Mouse (Mus musculus) megakaryocyte, adult 5-6 weeks (primary cell): Measurements from ENCODE around the gene Lsm2. TPM values are rescaled to one million over a fixed set of nuclear protein-coding genes. Genes with fewer than 3 reads are reported as not detected.
A peak's percentile ranks its signal among the peaks of the same experiment; 100 is the strongest.
"Not testable (repeated sequence)": the region's sequence is repeated elsewhere in the genome, so short reads cannot be mapped to it uniquely, and the experiment has no call there.

Experiments used
- ATAC-seq: 2 replicates; pipeline ENCODE4 v1.8.0; 2016; ENCODE audit warnings: mild to moderate bottlenecking, inconsistent platforms; ENCODE audit not compliant: poor library complexity, severe bottlenecking
- total RNA-seq, 2 experiments: library from RNA; stranded (forward) in 1 of 2; stranded (reverse) in 1 of 2; fragments of 153-499, 151-499 nt in 1 of 2; fragments of 221-1000, 200-1000 nt in 1 of 2; gene quantifications; 2 replicates each; pipeline versions ENCODE4 v1.2.3 to v1.2.4; 2015 to 2017

Gene Lsm2
- total RNA-seq, 2 experiments from 2014 or later = 13.2 to 85.8 TPM

- ATAC-seq = no peak
These were observed 45.8 kb downstream of the Lsm2 start, which contains the start of gene Sapcd1 for GRCm38 (mm10) chr17:35027277-35028068. Sapcd1 (minus strand) TSS chr17:35028016.

- ATAC-seq = no peak
These were observed 46.7 kb downstream of the Lsm2 start for GRCm38 (mm10) chr17:35028315-35028714.

GRCm38 (mm10) chr17:35029691-35030532, 48.2 kb downstream of the Lsm2 start:
- ATAC-seq = peak; percentile 78

GRCm38 (mm10) chr17:35031272-35031671, 49.6 kb downstream of the Lsm2 start:
- no peak for ATAC-seq

- no peak for ATAC-seq
These were observed 50.2 kb downstream of the Lsm2 start for GRCm38 (mm10) chr17:35031880-35032279.

GRCm38 (mm10) chr17:35032323-35032870, 50.7 kb downstream of the Lsm2 start:
- ATAC-seq = no peak

DNA sequence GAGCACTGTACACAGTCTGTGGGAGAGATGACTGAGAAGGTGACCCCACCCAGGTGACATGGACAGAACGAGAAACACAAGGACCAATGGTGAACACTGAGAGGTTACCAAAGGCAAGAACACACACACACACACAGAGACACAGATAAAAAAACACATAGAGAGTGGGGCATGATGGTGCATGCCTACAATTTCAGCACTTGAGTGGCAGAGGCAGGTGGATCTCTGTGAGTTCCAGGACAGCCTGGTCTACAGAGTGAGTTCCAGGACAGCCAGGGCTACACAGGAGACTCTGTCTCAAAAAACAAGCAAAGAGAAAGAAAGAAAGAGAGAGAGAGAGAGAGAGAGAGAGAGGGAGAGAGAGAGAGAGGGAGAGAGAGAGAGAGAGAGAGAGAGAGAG, 52.0 kb downstream of the Lsm2 start:
- not testable (repeated sequence) for ATAC-seq

- no peak for ATAC-seq
These were observed 53.2 kb downstream of the Lsm2 start for GRCm38 (mm10) chr17:35034896-35035295.

Other genes with a start within 250 kb of the Lsm2 start
Only the 30 nearest of the 43 such genes appear.
- gene Skiv2l, start 131.7 kb upstream of the Lsm2 start, total RNA-seq (2015) = 13.3 and 17.1 TPM in 2 replicates
- 34.8 and 43.5 TPM in 2 replicates for gene Skiv2l, start 131.7 kb upstream of the Lsm2 start, total RNA-seq (2017)
- gene Nelfe, start 131.5 kb upstream of the Lsm2 start, total RNA-seq (2015) = 35.4 and 45.1 TPM in 2 replicates
- gene Nelfe, start 131.5 kb upstream of the Lsm2 start, total RNA-seq (2017) = 25.1 and 26.2 TPM in 2 replicates
- 2.3 and 7.1 TPM in 2 replicates for gene Cfb, start 119.3 kb upstream of the Lsm2 start, total RNA-seq (2015)
- 1.7 and 3.4 TPM in 2 replicates for gene Cfb, start 119.3 kb upstream of the Lsm2 start, total RNA-seq (2017)
- gene Zbtb12, start 102.4 kb upstream of the Lsm2 start, total RNA-seq (2015) = 0.78 and 1.1 TPM in 2 replicates
- gene Zbtb12, start 102.4 kb upstream of the Lsm2 start, total RNA-seq (2017) = 0.98 and 1.0 TPM in 2 replicates
- not detected in 2 replicates for gene Gm20547, start 99.8 kb upstream of the Lsm2 start, total RNA-seq (2015)
- 0.41 TPM in 1 of 2 replicates, not detected in the other for gene Gm20547, start 99.8 kb upstream of the Lsm2 start, total RNA-seq (2017)
- 1.0 and 1.3 TPM in 2 replicates for gene C2, start 83.6 kb upstream of the Lsm2 start, total RNA-seq (2015)
- 0.22 TPM in 1 of 2 replicates, not detected in the other for gene C2, start 83.6 kb upstream of the Lsm2 start, total RNA-seq (2017)
- gene Ehmt2, start 83.4 kb upstream of the Lsm2 start, total RNA-seq (2015) = 66.5 and 68.9 TPM in 2 replicates
- gene Ehmt2, start 83.4 kb upstream of the Lsm2 start, total RNA-seq (2017) = 75.4 and 75.7 TPM in 2 replicates
- gene Slc44a4, start 67.4 kb upstream of the Lsm2 start, total RNA-seq (2015) = 0.33 TPM in 1 of 2 replicates, not detected in the other
- 0.12 TPM in 1 of 2 replicates, not detected in the other for gene Slc44a4, start 67.4 kb upstream of the Lsm2 start, total RNA-seq (2017)
- 18.1 and 22.9 TPM in 2 replicates for gene Neu1, start 50.6 kb upstream of the Lsm2 start, total RNA-seq (2015)
- 23.4 and 23.7 TPM in 2 replicates for gene Neu1, start 50.6 kb upstream of the Lsm2 start, total RNA-seq (2017)
- 14.9 and 22.6 TPM in 2 replicates for gene Hspa1b, start 22.6 kb upstream of the Lsm2 start, total RNA-seq (2015)
- gene Hspa1b, start 22.6 kb upstream of the Lsm2 start, total RNA-seq (2017) = 23.0 and 30.6 TPM in 2 replicates
- gene Gm20481, start 11.9 kb upstream of the Lsm2 start, total RNA-seq (2015) = not detected in 2 replicates
- not detected in 2 replicates for gene Gm20481, start 11.9 kb upstream of the Lsm2 start, total RNA-seq (2017)
- 10.8 and 12.4 TPM in 2 replicates for gene Hspa1a, start 9.7 kb upstream of the Lsm2 start, total RNA-seq (2015)
- gene Hspa1a, start 9.7 kb upstream of the Lsm2 start, total RNA-seq (2017) = 29.2 and 32.0 TPM in 2 replicates
- gene Hspa1l, start 9.2 kb upstream of the Lsm2 start, total RNA-seq (2015) = not detected in 2 replicates
- 0.22 TPM in 1 of 2 replicates, not detected in the other for gene Hspa1l, start 9.2 kb upstream of the Lsm2 start, total RNA-seq (2017)
- 42.2 and 61.8 TPM in 2 replicates for gene Vars, start 19.1 kb downstream of the Lsm2 start, total RNA-seq (2015)
- 110 and 165 TPM in 2 replicates for gene Vars, start 19.1 kb downstream of the Lsm2 start, total RNA-seq (2017)
- gene Vwa7, start 34.7 kb downstream of the Lsm2 start, total RNA-seq (2015) = 0.07 TPM in 1 of 2 replicates, not detected in the other
- 0.11 TPM in 1 of 2 replicates, not detected in the other for gene Vwa7, start 34.7 kb downstream of the Lsm2 start, total RNA-seq (2017)
- 1.4 and 1.5 TPM in 2 replicates for gene Sapcd1, start 46.2 kb downstream of the Lsm2 start, total RNA-seq (2015)
- 0.22 TPM in 1 of 2 replicates, not detected in the other for gene Sapcd1, start 46.2 kb downstream of the Lsm2 start, total RNA-seq (2017)
- gene Msh5, start 64.9 kb downstream of the Lsm2 start, total RNA-seq (2015) = 7.4 and 7.5 TPM in 2 replicates
- gene Msh5, start 64.9 kb downstream of the Lsm2 start, total RNA-seq (2017) = 3.6 and 6.3 TPM in 2 replicates
- gene Clic1, start 68.1 kb downstream of the Lsm2 start, total RNA-seq (2015) = 415 and 463 TPM in 2 replicates
- 386 and 405 TPM in 2 replicates for gene Clic1, start 68.1 kb downstream of the Lsm2 start, total RNA-seq (2017)
- 2.2 and 3.1 TPM in 2 replicates for gene Ddah2, start 77.2 kb downstream of the Lsm2 start, total RNA-seq (2015)
- gene Ddah2, start 77.2 kb downstream of the Lsm2 start, total RNA-seq (2017) = 1.2 and 2.7 TPM in 2 replicates
- gene Ly6g6c, start 83.5 kb downstream of the Lsm2 start, total RNA-seq (2015) = not detected in 2 replicates
- not detected in 2 replicates for gene Ly6g6c, start 83.5 kb downstream of the Lsm2 start, total RNA-seq (2017)
- not detected in 2 replicates for gene Mpig6b, start 84.3 kb downstream of the Lsm2 start, total RNA-seq (2015)
- gene Mpig6b, start 84.3 kb downstream of the Lsm2 start, total RNA-seq (2017) = not detected in 2 replicates
- gene Ly6g6e, start 95.0 kb downstream of the Lsm2 start, total RNA-seq (2015) = not detected in 2 replicates
- gene Ly6g6e, start 95.0 kb downstream of the Lsm2 start, total RNA-seq (2017) = not detected in 2 replicates
- gene Ly6g6d, start 96.2 kb downstream of the Lsm2 start, total RNA-seq (2015) = not detected in 2 replicates
- gene Ly6g6d, start 96.2 kb downstream of the Lsm2 start, total RNA-seq (2017) = not detected in 2 replicates
- gene Ly6g6f, start 103.7 kb downstream of the Lsm2 start, total RNA-seq (2015) = not detected in 2 replicates
- gene Ly6g6f, start 103.7 kb downstream of the Lsm2 start, total RNA-seq (2017) = not detected in 2 replicates
- 17.6 and 21.3 TPM in 2 replicates for gene Abhd16a, start 107.4 kb downstream of the Lsm2 start, total RNA-seq (2015)
- gene Abhd16a, start 107.4 kb downstream of the Lsm2 start, total RNA-seq (2017) = 18.0 and 20.4 TPM in 2 replicates
- gene Ly6g5c, start 126.4 kb downstream of the Lsm2 start, total RNA-seq (2015) = not detected in 2 replicates
- gene Ly6g5c, start 126.4 kb downstream of the Lsm2 start, total RNA-seq (2017) = not detected in 2 replicates
- 6.1 and 8.2 TPM in 2 replicates for gene Ly6g5b, start 133.6 kb downstream of the Lsm2 start, total RNA-seq (2015)
- 1.4 and 1.8 TPM in 2 replicates for gene Ly6g5b, start 133.6 kb downstream of the Lsm2 start, total RNA-seq (2017)
- 22.6 and 24.6 TPM in 2 replicates for gene Gpank1, start 139.6 kb downstream of the Lsm2 start, total RNA-seq (2015)
- gene Gpank1, start 139.6 kb downstream of the Lsm2 start, total RNA-seq (2017) = 48.5 and 50.0 TPM in 2 replicates
- gene Csnk2b, start 140.2 kb downstream of the Lsm2 start, total RNA-seq (2015) = 404 and 428 TPM in 2 replicates
- gene Csnk2b, start 140.2 kb downstream of the Lsm2 start, total RNA-seq (2017) = 323 and 362 TPM in 2 replicates
- gene D17H6S53E, start 144.5 kb downstream of the Lsm2 start, total RNA-seq (2015) = 4.5 and 4.7 TPM in 2 replicates
- 13.0 and 26.1 TPM in 2 replicates for gene D17H6S53E, start 144.5 kb downstream of the Lsm2 start, total RNA-seq (2017)